Mouse (Mus musculus): ENCODE results near the gene Pkib.

GRCm38 (mm10) chr10:57784876-57785150 lies 153.0 kb downstream of the Pkib start, which contains the start of gene Fabp7:
- TF ChIP-seq CTCF (IDR thresholded peaks at IDR 0.05) = no peak
- TF ChIP-seq EP300 (IDR thresholded peaks at IDR 0.05) = no peak
